Mouse (Mus musculus) G1E (cell line): ENCODE data around the gene Iqck.

ENCODE experiments used
- CTCF ChIP-seq: IDR thresholded peaks from 2 replicates; pipeline ENCODE4 v1.5.1; 2012; ENCODE audit warnings: low read depth, low read length, inconsistent platforms, mixed read lengths
- GATA1 ChIP-seq: IDR thresholded peaks from 2 replicates; pipeline ENCODE4 v1.6.1; 2012; ENCODE audit warnings: borderline replicate concordance, low read length, inconsistent platforms, mixed read lengths
- POLR2AphosphoS5 ChIP-seq: IDR thresholded peaks from 2 replicates; pipeline ENCODE4 v1.6.1; 2012; ENCODE audit warnings: low read depth, low read length, inconsistent platforms; ENCODE audit not compliant: insufficient replicate concordance
- TAL1 ChIP-seq: conservative IDR thresholded peaks from 2 replicates; pipeline ENCODE4 v1.6.1; 2012; ENCODE audit warnings: low read depth, low read length, inconsistent platforms, mixed read lengths

DNA sequence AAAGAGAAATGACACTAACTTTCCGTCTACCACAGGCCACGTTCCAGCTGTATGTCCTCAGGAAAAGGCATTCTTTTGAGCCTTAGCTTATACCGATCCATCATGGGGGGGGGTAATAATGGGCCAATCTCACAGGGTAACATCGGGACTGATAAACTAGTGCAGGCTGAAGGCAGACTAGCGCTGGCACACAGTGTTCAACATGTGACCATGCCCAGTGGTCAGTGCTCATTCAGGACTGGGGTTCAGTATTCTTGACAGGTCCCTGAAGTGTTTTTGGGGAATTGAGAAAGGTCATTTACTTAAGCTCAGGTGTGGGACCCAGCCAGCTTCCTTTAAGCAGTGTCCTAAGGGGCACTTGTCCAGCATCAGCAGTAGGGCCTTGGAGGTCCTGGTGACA is 126.3 kb downstream of the Iqck start:
- TF ChIP-seq GATA1 (no peak), CTCF (no peak), POLR2AphosphoS5 (no peak), TAL1 (no peak)
